Mouse (Mus musculus): ENCODE measurements around the gene Armcx5.
"Not testable (repeated sequence)": the region's sequence is repeated elsewhere in the genome, so short reads cannot be mapped to it uniquely, and the experiment has no call there.

Armcx5 gene

DNA sequence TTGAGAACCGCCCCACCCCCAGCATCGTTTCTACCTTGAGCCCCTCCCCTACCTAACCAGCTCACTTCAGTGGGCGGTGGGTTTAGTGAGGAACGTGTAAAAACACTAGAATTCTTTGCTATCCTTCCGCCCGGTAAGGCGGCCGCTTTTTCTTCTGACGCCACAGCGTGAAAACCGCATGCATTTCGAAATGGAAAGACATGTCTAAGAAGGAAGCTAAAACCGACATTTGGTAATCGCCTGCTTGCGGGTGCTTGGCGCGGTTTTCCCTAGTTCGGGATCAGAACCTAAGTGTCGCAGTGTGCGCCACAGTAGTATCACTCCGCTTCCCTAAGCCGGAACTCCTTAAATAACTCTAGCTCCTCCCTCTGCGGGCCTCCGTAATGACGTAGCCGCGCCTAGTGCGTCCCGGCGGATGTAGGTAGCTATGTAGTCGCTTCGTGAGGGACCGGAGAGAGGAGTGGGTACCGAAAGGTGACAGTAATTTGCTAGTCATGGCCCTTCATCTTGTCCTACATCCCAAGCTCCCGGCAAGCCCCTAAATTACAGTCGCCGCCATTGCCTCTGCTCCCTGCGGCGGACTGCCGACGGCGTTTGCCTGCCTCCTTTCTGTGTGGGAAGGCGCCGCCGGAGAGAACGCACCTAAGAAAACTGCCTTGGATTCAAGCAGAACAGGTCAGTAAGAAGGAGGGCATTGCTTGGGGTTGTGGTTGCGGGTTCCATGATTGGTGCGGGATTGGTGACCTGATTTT is at the start of gene Armcx5, which contains the start of gene Gprasp1:
Gene Armcx5, plus strand, starts transcription at position 430 of the 752 bp plus-strand sequence.
Gene Gprasp1, plus strand, starts transcription at position 430 of the 752 bp plus-strand sequence.
- peak; percentile 46 for DNase-seq (ENCODE audit: extremely low read depth, low read depth, low spot score)

DNA sequence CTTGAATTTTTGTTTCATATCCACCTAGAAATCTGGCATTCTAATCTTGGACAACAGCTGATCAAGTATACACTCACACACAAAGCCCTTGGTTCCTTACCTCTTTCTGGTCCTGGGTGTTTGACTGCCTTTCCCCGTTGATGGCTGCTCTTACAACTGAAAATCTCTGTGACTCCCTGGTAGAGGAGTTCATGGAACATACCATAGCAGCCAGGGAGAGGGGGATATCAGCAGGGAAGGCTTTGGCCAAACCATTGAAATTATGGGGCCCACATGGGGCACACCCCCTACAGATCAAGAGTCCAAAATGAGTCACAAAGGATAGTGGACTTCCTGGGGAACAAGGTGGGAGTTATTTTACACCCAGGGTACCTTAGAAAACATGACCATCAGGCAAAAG is 48.9 kb upstream of the Armcx5 start, which contains the start of gene Tcp11x2:
Gene Tcp11x2, minus strand, starts transcription at position 158 of the 400 bp plus-strand sequence.
- no peak for DNase-seq (ENCODE audit: extremely low read depth, low read depth, low spot score)

DNA sequence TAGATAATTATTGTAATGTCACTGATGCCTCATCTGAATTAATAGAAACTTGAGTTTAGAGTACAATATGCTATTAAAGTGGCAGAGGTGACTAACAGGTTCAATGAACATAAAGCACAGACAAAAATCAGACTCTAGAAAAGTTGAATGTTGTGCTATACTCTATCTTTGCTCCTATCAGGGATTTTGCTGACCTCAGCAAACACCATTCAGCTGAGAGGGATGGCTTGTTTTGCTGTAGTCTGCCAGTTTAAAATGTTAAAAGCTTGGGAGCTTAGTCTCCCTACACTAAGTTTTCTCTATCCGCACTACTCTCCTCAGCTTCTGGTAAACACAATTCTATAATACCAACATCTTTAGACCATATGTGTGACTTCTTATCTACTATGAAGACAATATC is 39.4 kb upstream of the Armcx5 start:
- DNase-seq (ENCODE audit: extremely low read depth, low read depth, low spot score), result no peak

DNA sequence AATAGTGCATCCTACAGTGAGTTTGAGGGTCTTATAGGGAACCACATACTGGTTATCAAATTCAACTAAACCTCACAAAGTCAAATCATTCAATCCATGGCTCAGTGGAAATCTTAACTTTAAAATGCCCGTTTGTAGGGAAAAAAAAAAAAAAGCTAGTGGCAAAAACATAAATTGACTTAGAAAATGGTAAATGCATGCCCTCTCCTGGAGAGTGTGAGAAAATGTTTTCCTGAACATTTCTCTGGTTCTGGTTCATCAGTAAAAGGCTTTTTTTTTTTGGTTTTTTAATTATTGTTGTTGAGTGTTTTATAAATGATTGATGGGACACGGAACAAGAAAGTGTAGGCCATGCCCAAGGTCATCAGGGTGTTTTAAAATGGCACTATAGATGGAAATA is 38.2 kb upstream of the Armcx5 start:
- no peak for DNase-seq (ENCODE audit: extremely low read depth, low read depth, low spot score)

DNA sequence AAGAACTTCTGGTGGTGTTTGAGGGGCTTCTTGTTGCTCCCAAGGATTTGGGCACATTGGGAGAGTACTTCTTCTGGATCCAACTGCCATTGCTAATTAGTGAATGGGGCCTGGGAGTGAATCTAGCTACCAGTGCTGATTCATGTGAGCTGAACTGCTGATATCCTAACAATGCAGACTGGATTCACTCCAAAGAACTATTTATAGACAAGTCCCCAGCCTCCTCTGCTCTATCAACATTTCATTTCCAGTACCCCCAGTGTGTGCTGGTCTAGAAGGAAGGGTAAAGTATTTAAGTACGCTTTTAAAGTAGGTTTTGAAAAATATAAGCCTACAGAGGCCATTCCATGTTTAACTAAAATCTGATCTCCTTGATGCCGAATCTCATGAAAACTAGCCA is 29.7 kb upstream of the Armcx5 start:
- DNase-seq (ENCODE audit: extremely low read depth, low read depth, low spot score), result no peak

DNA sequence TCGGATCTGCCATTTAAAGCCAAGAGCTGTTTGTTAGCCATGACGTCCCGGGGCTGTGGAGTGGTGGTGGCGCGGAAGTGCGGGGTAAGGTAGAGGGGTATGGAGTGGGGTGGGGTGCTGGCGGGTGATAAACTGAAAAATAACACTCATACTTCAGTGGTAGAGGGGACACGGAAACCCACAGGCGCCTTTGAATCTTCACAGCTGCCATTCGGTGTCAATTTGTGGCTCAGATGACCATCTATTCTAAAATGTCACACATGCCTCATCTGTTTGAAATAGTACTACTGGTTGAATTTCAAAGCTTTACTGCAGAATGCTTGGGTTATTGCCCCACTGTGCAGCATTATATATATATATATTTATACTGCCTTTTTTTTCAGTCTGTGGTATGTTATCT is 17.4 kb upstream of the Armcx5 start, which contains the start of gene Tmsb15a:
Gene Tmsb15a, minus strand, starts transcription at position 101 of the 400 bp plus-strand sequence.
- DNase-seq (ENCODE audit: extremely low read depth, low read depth, low spot score), result no peak

DNA sequence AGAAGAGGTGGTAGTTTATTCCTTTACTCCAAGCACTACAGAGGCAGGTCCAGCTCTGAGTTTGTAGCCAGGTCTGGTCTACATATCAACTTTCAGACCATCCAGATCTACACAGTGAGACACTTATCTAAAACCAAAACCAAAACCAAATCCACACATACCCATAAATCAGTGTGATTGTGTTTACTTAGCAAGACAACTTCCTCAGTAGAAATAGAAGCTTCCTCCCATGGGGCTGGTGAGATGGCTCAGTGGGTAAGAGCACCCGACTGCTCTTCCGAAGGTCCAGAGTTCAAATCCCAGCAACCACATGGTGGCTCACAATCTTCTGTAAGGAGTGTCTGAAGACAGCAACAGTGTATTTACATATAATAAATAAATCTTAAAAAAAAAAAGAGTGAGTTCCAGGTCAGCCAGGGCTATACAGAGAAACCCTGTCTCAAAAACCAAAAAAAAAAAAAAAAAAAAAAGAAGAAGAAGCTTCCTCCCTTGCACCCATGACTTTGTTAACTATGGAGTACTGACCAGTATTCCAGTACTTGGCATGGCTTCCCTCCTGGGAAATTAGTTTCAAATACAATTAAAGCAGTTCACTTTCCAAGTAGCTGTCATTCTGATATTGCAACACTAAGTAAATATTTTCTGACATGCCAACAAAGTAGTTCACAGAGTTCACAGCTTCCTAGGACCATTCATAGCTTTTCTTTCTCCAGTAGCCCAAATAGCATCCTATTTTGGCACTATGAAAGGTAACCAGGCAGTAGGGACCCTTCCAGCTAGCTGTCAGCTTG is 3.6 kb upstream of the Armcx5 start:
- DNase-seq (ENCODE audit: extremely low read depth, low read depth, low spot score), result no peak

DNA sequence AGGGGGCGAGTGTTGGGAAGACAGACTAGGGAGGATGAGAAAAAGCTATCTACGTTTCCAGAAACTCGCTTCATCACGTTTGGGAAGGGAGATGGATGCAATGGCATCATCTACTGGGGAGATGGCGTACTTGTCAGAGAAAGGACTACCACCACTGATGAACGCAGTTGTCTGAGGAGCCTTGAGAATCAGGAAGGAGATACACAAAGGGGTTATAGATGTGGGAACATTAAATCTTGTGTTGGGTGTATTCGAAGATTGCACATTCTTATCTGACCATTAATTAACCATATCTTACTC is 473 bp downstream of the Armcx5 start:
- no peak for DNase-seq (ENCODE audit: extremely low read depth, low read depth, low spot score)

DNA sequence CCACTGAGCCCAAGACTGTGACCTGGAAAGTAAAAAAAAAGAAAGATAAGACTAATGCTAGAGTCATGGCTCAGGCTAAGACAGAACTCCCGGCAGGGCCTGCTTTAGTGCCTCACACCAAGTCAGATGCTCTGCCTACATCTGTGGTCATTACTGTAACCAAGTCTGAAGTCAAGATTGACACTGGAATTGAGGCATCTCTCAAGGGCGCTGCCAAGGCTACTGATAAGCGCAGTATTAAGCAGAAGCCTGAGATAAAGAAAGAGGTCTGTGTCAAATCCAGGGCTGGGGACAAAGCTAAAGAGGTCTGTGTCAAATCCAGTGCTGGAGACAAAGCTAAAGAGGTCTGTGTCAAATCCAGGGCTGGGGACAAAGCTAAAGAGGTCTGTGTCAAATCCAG is 2.8 kb downstream of the Armcx5 start:
- DNase-seq (ENCODE audit: extremely low read depth, low read depth, low spot score), result not testable (repeated sequence)

DNA sequence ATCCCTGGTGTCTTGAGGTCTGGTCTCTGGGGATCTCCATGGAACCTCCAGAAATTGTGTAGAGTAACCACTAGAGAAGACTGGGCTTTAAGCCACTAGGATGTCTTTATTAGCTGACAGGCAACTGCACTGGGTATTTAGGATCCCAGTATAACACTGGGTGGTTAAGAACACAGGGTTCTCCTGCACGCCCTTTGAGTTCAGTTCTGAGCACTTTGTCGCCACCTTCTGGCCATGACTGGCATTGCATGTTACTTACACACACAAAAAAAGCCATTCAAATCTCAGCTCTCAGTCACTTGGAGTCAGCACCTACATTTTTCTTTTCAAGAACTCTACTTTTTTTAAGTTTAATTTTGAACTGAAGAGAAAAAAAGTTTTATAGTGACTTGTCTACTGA is 10.3 kb downstream of the Armcx5 start:
- no peak for DNase-seq (ENCODE audit: extremely low read depth, low read depth, low spot score)

DNA sequence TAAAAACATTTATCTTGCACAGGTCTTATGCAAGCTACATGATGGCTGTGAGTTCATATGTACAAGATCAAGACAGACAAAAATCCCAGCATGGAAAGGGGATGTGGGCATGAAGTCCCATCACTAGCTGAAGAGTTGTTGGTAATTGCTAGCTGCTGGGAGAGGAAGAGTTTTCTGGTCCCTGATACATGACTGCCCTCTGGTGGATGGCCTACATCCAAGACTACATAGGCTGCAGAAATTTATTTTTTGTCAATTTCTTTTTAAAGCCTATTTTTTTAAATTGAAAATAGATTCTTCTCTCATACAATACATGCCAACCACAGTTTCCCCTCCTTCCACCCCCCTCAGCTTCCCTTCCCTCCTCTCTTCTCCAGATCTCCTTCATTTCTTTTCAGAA is 19.2 kb downstream of the Armcx5 start:
- no peak for DNase-seq (ENCODE audit: extremely low read depth, low read depth, low spot score)

DNA sequence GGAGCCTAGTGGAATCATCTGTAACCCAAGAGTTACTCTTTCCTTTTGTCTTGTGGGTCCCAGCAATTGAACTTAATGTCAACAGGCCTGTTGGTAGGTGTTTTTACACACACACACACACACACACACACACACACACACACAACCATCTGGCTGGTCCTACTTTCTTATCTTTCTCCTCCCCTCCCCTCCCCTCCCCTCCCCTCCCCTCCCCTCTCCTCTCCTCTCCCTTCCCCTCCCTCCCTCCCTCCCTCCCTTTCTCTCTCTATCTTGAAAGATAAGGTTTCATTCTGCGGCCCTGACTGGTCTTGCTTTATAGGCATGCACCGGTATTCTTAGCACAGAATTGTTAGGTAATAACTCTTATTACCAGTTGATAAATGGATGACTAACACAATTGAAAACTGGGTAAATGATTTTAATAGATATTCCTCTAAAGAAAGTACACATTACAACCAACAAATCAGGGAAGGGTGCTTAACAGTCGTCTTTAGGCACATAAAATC is 25.6 kb downstream of the Armcx5 start:
- no peak for DNase-seq (ENCODE audit: extremely low read depth, low read depth, low spot score)

DNA sequence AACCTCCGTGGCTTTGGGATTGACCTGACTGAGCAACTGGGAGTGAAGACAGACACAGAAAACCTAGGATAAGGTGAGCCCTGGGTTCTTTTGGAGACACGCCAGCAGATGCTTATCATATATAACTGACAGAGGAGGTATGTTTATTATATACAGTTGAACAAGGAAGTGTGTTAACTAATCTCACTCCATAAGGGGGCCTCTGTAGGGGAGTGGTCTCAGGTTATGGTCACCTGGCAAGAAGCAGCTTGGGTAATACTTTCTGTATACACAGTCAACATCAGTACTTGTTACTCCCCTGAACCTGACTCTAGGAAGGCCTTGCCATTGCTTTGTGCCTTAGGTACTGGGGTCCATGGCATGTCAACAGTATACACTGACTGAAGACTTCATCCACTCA is 26.0 kb downstream of the Armcx5 start:
- no peak for DNase-seq (ENCODE audit: extremely low read depth, low read depth, low spot score)

DNA sequence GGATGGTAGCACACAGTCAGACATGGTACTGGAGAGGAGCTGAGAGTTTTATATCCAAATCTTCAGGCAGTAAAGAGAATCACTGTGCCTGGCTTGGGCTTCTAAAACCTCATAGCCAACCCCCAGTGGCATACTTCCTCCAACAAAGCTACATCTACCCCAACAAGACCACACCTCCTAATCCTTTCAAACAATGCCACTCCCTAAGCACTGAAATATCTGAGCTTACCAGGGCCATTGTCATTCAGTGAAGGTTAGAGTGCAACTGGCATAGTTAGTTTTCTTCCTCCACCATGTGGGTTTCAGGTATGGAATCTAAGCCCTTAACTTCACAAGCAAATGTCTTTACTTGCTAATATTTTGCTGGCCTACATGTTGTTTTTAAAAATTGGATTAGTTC is 49.0 kb downstream of the Armcx5 start:
- DNase-seq (ENCODE audit: extremely low read depth, low read depth, low spot score), result no peak

DNA sequence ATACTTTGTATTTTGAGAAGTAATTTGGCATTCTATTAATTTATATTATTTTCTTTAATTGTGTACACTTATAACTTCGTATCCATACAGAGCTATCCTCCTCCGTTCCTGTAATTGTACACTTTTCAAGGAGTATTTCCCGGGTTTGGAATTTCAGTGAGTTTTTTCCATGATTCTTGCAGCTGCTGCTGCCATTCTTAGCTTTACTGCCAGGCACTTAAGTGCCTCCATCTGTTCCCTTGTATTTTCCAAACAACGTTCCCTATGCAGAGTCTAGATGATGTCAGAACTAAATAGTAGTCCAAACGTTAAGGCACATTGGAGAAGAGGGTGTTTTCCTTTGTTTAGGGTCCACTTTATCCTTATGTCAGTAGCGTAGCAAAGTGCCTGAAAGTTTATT is 49.8 kb downstream of the Armcx5 start:
- no peak for DNase-seq (ENCODE audit: extremely low read depth, low read depth, low spot score)

DNA sequence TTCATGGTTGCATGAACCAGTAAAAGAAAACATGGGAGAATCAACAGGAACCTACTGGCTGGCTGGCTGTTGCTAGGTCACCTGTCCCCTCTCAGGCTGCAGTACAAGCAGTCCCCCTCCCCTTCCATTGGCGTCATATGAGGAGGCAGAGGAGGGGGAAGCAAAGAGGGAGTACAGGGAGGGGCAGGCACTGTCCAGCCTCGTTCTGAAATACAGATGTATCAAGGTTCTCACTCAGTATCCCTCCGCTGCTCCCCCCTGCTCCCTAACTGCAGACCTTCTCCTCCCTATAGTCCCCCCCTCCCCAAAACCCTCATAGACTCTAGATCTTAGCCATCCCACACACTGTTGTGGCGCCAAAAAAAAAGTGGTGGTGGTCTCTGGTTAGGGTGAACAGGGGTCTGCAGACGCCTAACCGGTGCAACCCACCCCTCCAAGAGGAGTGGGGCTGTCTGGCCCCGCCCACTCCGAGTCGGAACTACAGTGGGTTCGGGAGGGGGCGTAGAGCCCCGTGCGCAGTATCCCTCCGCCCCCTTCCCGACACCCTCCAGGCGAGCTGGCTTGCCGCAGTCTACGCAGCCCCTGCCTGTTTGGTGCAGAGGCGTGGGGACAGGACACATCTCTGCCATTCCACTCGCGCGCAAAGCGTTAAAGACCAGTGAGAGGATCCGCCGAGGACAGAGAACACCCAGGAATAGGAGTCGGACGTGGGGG is 53.2 kb downstream of the Armcx5 start:
- DNase-seq (ENCODE audit: extremely low read depth, low read depth, low spot score), result not testable (repeated sequence)

DNA sequence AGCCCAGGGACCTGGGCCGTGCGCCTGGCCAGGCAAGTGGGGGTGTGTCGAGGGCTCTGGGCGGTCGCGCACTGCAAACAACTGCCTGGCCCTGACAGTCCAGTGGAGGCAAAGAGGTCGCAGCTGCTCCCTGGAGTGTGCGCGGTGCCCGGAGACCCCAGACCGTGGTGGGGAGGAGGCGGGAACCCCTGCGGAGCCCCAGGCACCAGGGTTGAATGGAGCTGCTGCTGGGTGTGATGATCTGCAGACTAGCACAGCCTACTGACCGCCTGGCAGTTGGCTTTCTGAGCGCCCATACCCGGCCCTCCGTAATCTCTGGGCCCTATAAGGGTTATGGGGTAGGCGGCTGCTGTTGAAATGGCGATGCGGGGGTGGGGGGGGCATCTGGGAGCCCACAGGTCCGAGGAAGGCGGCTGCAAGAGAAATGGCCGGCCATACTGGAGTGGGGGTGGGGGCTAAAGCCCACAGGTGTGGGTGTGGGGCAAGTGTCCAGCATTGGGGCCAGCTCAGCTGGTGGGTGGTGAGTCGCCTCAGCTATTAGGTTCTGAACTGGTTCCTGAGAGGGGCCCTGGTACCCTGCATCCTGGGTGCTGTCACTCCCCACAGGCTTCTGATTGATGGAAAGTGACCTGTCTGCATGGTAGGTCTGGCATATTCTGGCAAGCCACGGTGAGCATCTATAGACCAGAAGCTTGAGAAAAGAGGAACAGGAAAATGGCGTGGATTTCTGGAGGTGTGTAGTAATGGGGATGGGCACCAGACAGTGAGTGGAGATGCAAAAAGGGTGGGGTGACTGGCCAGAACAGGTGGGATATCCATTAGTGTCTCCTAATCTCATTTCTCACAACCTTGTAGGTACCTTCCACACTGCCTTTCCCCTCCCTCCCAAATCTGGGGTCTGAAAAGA is 54.0 kb downstream of the Armcx5 start:
- DNase-seq (ENCODE audit: extremely low read depth, low read depth, low spot score), result not testable (repeated sequence)
